Mouse (Mus musculus): ENCODE results near the gene Zfp768.

DNA sequence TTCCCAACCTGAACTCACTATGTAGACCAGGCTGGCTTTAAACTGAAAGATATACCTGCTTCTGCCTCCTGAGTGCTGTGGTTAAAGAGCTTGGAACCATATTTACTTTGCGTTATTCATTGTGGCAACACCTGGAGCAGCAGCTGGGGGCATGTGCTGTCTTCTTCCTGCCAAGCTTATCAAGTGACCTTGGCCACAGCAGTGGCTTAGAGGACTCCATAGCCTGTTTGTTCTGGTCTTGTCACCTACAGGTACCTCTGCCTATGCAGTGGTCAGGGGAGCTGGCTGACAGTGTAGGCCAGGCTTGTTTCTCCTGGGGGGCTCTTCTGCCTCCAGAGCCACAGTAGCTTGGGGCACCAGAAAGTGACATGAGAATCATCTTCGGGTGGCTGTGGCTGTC is 37.0 kb downstream of the Zfp768 start:
- TF ChIP-seq CTCF (IDR thresholded peaks at IDR 0.05; ENCODE audit: low read depth, low read length) = no peak
- no peak for TF ChIP-seq POLR2A (IDR thresholded peaks at IDR 0.05; ENCODE audit: extremely low read depth, insufficient read depth, low read length)
